Mouse (Mus musculus): Measurements from ENCODE around the gene St6gal1.

The St6gal1 gene

GRCm38 (mm10) chr16:23333875-23334551 is 109.5 kb downstream of the St6gal1 start:
- no peak for DNase-seq (ENCODE audit: low spot score in 2 of 2)

DNA sequence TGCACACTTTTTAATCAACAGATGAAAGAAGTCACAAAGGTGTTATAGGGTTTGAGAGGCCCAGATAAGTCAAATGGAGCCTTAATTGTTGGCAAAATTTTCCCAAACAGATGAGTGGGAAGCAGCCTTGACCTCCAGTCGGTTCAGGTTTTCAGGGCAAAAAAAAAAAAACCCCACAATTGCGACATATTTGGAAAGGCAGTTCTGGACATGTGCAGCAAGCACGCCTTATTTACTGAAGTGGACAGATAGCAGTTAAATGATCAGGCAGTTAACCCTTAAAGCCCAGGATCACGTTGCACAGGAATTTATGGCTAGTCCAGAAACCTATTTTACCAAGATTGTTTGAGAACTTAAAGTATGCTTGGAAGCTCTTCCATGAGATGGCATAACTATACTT is 112.8 kb downstream of the St6gal1 start:
- no peak for DNase-seq (ENCODE audit: low spot score in 2 of 2)

GRCm38 (mm10) chr16:23341254-23341653 is 116.7 kb downstream of the St6gal1 start:
- DNase-seq (ENCODE audit: low spot score in 2 of 2) = no peak

- peak; percentile 26 to 49 for DNase-seq (ENCODE audit: low spot score in 2 of 2)
These were observed 126.3 kb downstream of the St6gal1 start for GRCm38 (mm10) chr16:23350802-23351201.

DNA sequence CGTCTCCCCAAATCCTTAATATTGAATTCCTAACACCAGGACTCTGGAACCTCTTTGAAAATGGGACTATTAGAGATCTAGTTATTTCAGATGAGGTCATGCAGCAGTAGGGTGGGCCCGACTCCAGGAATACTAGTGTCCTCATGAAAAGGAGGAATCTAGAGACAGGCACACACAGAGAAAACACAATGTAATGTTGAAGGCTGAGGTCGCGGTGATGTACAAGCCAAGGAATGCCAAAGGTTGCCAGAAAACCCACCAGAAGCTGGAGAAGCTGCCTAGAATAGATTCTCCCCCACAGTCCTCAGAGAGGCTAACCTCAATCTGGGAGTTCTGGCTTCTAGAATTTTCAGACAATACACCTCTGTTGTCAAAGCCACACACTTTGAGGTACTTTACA is 136.5 kb downstream of the St6gal1 start:
- DNase-seq (ENCODE audit: low spot score in 2 of 2) = no peak

- DNase-seq (ENCODE audit: low spot score in 2 of 2) = no peak
These were observed 137.0 kb downstream of the St6gal1 start for GRCm38 (mm10) chr16:23361434-23361970.

DNA sequence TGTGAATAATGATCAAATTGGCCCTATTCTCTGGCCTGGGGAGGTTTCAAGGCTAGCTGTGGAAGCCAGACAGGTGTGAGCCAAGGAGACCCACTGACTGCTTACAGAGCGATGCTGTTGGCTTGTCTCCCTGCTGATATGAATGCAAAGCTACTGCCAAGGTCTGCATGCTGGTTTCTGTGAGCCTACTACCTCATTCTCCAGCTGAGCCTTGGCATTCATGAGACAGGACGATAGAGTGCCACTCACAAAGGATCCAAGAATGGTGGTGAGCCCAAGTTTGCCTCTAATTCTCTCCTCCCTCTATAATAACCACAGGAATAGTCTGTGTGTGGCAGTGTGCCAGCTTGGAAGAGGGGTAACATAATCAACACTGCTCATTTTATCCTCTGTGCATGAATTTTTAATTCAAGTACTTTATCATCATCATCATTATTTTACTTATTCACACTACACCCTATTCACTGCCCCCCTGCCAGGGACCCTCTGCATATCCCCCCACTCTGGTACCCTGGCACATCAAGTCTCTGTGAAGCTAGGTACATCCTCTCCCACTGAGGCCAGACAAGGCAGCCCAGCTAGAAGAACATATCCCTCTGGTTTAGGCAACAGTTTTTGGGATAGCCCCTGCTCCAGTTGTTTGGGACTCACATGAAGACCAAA is 139.9 kb downstream of the St6gal1 start:
- DNase-seq (ENCODE audit: low spot score in 2 of 2) = no peak

DNA sequence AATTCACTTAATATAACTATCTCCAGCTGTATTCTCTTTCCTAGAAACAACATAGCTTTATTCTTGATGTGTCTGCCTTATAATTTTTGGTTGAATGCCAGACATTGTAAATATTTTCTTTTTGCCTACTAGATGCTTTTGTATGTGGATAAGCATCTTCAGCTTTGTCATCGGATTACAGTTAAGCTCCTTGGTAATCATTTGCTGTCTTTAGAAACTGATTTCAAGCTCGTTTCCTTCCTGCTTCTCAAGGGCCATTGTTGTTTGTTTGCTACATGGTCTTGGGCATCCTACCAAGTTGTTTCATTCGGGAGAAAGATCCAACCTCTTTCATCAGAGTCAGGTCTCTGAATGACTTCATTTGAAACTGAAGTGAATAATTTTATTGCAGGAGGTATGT is 144.6 kb downstream of the St6gal1 start:
- no peak for DNase-seq (ENCODE audit: low spot score in 2 of 2)

- no peak for DNase-seq (ENCODE audit: low spot score in 2 of 2)
These were observed 146.2 kb downstream of the St6gal1 start for GRCm38 (mm10) chr16:23370724-23371123.

GRCm38 (mm10) chr16:23372340-23372739 is 147.8 kb downstream of the St6gal1 start:
- DNase-seq (ENCODE audit: low spot score in 2 of 2) = no peak

- no peak for DNase-seq (ENCODE audit: low spot score in 2 of 2)
These were observed 149.5 kb downstream of the St6gal1 start for GRCm38 (mm10) chr16:23374068-23374467.

DNA sequence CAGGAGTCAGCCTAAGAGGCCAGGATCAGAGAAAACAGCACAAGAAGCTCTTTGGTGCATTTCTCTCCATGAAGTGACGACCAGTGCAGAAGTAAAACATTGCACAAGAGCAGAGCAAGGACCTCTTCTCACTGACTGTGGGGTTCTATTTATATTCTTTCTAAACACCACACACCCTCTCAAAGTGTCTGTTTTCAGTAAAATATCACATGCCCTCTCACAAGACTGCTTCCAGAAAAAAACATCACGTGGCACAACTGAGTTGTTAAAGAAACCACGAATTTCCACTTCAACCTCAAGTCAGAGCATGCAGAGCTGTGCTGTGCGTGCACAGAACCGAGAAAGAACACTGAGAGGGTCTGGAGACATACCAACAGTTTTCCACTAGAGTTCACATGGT is 150.4 kb downstream of the St6gal1 start:
- peak in 1 of 2 experiments; percentile 47 for DNase-seq (ENCODE audit: low spot score in 2 of 2)

DNA sequence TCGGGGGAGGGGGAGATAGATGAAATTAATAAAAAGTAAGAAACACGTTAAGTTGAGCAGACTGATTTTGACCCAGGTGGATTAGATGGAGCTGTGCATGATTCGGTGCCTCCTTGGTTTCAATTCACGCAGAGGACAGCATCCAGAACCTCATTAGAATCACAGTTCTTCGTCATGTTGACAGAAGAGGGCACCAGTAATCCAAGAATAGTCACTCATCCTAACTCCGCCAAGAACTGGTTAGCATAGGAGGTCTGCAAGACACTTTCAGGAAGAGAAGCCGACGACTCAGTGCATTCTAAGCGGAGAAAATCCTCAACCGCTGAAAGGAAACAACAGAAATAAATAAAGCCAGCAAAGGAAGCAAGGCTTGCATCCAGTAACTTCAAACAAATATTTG is 151.6 kb downstream of the St6gal1 start:
- no peak for DNase-seq (ENCODE audit: low spot score in 2 of 2)

DNA sequence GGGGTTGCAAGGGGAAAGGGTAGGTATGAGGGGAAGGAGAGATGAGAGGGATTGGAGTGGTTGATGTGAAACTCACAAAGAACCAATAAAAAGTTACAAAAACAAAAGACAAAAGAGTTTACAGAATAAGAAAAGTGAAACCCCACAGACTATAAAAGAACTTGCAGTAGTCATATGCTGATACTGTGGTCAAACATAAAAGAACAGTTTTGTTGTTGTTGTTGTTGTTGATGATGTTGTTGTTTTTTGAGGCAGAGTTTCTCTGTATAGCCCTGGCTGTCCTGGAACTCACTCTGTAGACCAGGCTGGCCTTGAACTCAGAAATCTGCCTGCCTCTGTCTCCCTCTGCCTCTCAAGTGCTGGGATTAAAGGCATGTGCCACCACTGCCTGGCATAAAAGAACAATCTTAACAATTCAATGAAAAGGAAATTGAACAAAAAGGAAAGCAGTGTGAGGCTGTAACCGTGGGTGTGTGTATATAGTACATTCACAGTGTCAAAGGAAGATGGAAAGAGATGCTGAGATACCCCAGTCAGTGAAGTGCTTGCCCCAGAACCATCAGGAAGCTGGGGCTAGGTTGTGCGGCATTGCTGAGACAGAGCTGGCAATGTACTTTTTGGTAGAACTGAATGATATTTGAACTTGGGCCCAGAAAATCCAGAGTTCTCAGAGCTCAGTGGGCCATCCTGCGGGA is 155.1 kb downstream of the St6gal1 start:
- DNase-seq (ENCODE audit: low spot score in 2 of 2) = no peak

DNA sequence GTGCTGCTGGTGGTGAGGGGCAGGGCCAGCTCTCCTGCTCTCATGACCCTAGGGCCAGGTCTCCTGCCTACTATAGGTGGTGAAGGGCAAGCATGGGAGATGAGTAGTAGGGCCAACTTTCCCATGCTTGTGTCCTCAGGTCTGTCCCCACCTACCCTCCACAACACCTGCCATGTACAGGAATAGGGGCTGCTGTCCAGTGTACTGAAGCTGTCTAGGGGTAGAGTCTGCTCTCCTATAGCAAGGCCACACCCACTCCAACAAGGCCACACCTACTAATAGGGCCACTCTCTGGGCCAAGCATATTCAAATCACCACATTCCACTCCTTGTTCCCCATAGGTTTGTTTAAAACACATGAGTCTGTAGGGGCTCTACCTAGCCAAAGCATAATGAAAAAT is 159.8 kb downstream of the St6gal1 start:
- DNase-seq (ENCODE audit: low spot score in 2 of 2) = no peak

DNA sequence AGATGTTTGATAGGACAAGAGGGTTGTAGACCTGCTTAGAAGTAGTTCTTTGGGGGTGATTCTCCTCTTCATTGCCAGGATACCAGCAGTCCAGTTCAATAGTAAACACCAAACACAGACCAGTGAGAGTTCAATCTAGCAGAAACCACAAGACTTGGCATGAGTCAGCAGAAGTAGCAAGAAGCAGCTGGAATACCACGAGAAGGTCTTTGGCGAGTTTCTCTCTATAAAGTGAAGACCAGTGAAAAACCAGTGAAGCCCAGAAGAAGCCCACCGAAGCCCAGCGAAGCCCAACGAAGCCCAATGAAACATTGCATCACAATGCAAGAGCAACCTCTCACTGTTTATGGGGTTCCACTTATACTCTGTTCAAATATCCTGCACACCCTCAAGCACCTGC is 173.4 kb downstream of the St6gal1 start:
- DNase-seq (ENCODE audit: low spot score in 2 of 2) = no peak

GRCm38 (mm10) chr16:23401463-23401862 is 176.9 kb downstream of the St6gal1 start:
- DNase-seq (ENCODE audit: low spot score in 2 of 2) = no peak

DNA sequence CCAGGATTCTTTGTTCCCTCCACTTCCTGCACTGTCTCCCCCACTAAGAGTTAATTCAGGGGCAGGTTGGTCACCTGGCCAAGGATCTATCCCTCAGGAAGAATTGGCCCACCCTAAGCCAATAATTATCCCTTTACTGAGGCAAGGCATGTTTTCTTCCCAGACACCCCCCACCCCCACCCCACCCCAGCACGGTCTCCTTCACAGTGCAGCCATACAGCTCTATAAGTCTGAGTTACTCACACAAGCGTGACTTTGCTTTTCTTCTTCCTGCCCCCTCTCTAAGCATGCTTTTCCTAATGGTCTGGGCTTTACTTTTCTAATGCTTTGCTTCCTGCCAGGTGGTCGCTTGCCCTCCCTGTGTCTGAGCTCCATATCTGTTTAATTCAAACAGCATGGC is 177.4 kb downstream of the St6gal1 start:
- no peak for DNase-seq (ENCODE audit: low spot score in 2 of 2)

GRCm38 (mm10) chr16:23403008-23403755 is 178.6 kb downstream of the St6gal1 start:
- peak; percentile 77 to 86 for DNase-seq (ENCODE audit: low spot score in 2 of 2)

Data from right cerebral cortex, postnatal 10 days (tissue).